Mouse (Mus musculus) heart, postnatal 14 days (tissue): ENCODE results near the gene Obsl1. TPM values are rescaled to one million over a fixed set of nuclear protein-coding genes. Genes with fewer than 3 reads are reported as not detected.

Experiments used
- DNase-seq, 2 experiments: peaks; one replicate each; pipeline ENCODE4 v3.0.0; 2021 to 2022
- intact Hi-C: fragments of 180-260 bp; cut with DNase I; formaldehyde crosslinking; loops from one replicate; pipeline ENCODE4 v1.15.1; 2025
- long read RNA-seq, 2 experiments: library from polyadenylated mRNA; stranded (forward); transcript quantifications; one replicate each; pipeline ENCODE4 v2.0.0; 2021
- total RNA-seq, 2 experiments: library from RNA; stranded (reverse); gene quantifications; 2 replicates each; pipeline ENCODE4 v1.2.3; 2021

Gene Obsl1
- 100 to 1,000 TPM; 166 to 172 TPM for total RNA-seq
- long read RNA-seq, experiment 1, full-length matches to known transcripts, result 14 of 39 reads
- long read RNA-seq, experiment 1, partial matches to known transcripts, result 19 of 39 reads
- long read RNA-seq, experiment 1, other reads (novel, unspliced or antisense), result 6 of 39 reads
- long read RNA-seq, experiment 2, full-length matches to known transcripts, result 15 of 46 reads
- long read RNA-seq, experiment 2, partial matches to known transcripts, result 24 of 46 reads
- long read RNA-seq, experiment 2, other reads (novel, unspliced or antisense), result 7 of 46 reads

GRCm38 (mm10) chr1:75505956-75506831 is at the start of gene Obsl1:
TSS of gene Obsl1 (minus strand) at chr1:75506452.
- intact Hi-C loops, result loop anchor here (2.0 kb wide), 2 partner anchors 15 to 55 kb away; partner anchors contain the start of gene Stk11ip
- DNase-seq, result peak; percentile 84 to 87

- intact Hi-C loops, result loop anchor here (5.0 kb wide), 2 partner anchors 42 to 58 kb away; no protein-coding TSS in a partner anchor
- no peak for DNase-seq
Measured at GRCm38 (mm10) chr1:75555680-75556079, 49.4 kb upstream of the Obsl1 start.

DNA sequence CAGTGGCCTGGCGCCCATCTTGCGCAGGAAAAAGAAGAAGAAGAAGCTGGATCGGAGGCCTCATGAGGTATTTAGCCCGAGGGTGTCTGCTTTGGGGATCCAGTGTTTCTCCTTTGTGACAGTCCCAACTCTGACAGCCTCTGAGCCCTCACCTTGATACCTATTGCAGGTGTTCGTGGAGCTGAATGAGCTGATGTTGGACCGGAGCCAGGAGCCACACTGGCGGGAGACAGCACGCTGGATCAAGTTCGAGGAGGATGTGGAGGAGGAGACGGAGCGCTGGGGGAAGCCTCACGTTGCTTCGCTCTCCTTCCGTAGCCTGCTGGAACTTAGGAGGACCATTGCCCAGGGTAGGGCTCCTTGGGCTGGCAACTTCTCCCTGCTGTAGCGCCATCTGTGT is 44.3 kb upstream of the Obsl1 start:
- no peak for DNase-seq
- intact Hi-C loops, result no loop called here

GRCm38 (mm10) chr1:75549289-75550279 is 43.3 kb upstream of the Obsl1 start:
- intact Hi-C loops, result no loop called here
- DNase-seq, result peak; percentile 67 to 78

DNA sequence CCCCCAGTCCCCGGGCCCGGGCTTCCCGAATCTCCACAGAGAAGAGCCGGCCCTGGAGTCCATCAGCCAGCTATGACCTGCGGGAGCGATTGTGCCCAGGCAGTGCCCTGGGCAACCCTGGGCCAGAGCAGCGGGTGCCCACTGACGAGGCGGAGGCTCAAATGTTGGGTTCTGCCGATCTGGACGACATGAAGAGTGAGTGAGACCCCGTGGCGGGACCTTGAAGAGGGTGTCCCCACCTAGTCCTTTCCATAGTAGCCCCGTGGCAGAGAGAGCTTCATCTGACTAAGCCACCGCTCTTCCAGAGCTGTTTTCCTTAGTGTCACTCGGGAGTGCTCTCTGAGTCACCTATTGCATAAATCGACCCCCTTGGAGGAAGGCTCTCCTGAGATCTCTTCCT is 42.6 kb upstream of the Obsl1 start:
- DNase-seq, result no peak
- intact Hi-C loops, result no loop called here

GRCm38 (mm10) chr1:75548083-75548482 is 41.8 kb upstream of the Obsl1 start:
- intact Hi-C loops, result no loop called here
- DNase-seq, result no peak

DNA sequence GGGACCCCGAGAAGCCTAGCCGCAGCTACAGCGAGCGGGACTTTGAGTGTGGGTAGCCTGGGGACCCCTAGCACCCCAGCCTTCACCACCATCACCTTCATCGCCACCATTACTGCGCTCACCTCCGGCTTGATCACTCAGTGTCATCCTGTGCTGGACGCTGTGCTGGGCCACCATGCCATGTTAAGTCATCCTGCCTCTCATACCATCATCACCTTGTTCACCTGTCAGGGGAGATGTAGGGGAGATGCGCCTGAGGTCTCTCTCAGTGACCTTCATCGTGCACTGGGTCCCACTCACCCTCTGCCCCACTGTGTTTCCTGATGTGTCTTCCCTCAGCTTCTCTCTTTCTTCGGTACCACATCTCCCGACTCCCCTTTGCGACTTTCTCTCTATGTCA is 41.1 kb upstream of the Obsl1 start:
- intact Hi-C loops, result no loop called here
- no peak for DNase-seq

DNA sequence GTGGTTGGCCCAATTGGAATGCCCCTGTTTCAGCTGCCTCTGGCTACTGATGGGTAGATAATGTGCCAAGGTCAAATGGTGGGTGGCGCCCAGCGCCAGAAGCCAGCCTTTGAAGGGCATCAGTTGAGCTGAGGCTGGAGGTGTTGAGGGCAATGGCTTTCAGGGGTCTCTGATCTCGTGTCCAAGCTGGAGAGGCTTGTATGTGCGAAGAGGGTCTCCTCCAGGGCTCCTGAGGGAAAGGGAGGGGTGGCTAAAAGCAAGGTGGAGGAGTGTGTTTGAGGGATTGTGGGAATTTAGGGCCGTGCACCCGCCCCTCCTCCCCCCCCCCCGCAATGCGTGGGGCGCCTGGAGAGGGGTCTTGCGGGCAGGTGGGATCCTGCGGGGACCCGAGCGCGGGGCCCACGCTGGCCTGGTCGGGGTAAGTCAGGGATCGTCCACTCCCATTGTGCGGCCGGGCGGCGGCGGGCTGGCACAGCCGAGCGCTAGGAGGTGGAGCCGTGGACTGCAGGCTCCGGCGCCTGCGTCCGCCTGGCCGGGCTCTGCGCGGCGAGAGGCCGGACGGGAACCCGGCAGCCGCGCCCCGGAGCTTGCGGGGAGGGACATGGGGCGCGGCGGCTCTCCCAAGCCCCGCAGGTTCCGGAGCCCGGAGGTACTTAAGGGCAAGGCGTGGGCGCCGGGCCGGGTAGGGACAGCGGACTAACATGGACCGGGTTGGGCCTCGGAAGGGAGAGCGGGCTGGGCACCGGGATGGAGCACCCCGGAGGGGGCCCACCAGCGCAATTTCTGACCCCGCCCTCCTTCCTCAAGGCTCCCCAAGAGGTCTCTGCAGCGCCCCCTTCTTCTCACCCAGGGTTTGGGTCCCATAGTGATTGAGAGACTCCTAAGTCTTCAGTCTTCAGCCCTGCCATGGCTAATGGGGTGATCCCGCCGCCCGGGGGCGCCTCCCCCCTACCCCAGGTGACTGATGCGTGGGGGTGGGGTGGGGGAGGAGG is 40.0 kb upstream of the Obsl1 start, which contains the start of gene Slc4a3:
Gene Slc4a3, plus strand, starts transcription at position 302 of the 992 bp plus-strand sequence.
- intact Hi-C loops, result no loop called here
- DNase-seq, result peak; percentile 77

- intact Hi-C loops, result no loop called here
Measured at GRCm38 (mm10) chr1:75544351-75544750, 38.1 kb upstream of the Obsl1 start.

GRCm38 (mm10) chr1:75541496-75541895 is 35.2 kb upstream of the Obsl1 start:
- intact Hi-C loops, result no loop called here
- DNase-seq, result no peak

More at GRCm38 (mm10) chr1:75544351-75544750, 38.1 kb upstream of the Obsl1 start:
- DNase-seq, result no peak

- intact Hi-C loops, result no loop called here
Measured at GRCm38 (mm10) chr1:75538597-75539190, 32.4 kb upstream of the Obsl1 start.

DNA sequence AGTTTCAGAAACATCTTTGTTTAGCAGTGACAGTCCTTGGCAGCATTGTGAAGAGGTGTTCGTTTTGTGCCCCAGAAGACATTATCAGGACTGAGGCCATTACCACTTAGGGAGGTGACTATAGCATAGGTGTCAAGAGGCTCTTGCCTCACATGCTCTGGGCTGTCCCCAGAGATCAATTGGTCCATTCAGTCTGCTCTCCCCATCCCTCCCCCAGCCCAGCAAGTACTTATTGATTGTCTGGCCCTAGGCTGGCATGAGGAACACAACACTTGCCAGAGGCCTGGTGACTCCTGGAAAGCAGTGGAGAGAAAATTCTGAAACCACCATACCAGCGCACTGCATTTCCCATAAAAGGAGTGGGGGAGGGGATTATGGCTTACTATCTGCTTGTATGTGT is 31.3 kb upstream of the Obsl1 start:
- no peak for DNase-seq
- intact Hi-C loops, result no loop called here

More at GRCm38 (mm10) chr1:75538597-75539190, 32.4 kb upstream of the Obsl1 start:
- no peak for DNase-seq

DNA sequence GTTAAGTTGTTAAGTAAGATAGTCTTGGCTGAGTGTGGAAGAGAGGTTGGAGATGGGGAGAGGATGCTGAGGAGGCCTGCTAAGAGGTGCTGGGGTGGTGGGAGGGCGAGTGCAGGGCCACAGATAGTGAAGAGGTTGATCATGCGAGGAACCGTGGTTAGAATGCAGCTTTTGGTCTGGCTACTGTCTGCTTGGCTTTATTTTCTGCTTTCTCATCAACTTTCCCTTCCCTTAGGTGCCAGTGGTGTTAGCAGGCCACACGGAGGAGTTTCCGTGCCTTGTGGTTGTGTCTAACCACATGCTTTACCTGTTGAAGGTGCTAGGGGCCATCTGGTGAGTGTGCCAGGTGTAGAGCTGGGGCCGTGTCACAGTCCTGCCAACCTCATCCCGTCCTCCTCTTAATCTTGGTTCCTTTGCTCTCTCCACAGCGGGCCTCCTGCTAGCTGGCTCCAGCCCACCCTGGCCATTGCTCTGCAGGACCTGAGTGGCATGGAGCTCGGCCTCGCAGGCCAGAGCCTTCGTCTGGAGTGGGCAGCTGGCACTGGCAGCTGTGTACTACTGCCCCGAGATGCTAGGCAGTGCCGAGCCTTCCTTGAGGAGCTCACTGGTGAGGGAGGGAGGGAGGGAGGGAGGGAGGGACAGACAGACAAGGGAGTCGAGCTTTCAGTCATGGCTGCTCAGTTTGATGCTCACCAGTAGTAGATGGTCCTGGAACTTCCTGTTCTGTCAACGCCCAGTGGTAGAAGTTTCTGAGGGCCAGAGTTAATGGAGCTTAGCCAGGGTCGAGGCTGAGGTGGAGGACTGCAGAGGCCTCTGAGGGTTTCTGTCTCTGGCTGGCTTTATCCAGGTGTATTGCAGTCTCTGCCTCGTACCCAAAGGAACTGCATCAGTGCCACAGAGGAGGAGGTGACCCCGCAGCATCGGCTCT is 27.3 kb upstream of the Obsl1 start:
- no peak for DNase-seq

GRCm38 (mm10) chr1:75532280-75533172 is 26.3 kb upstream of the Obsl1 start:
- no peak for DNase-seq
- intact Hi-C loops, result no loop called here

More for the DNA sequence above, 27.3 kb upstream of the Obsl1 start:
- intact Hi-C loops, result no loop called here

GRCm38 (mm10) chr1:75530546-75530945 is 24.3 kb upstream of the Obsl1 start:
- intact Hi-C loops, result no loop called here
- DNase-seq, result no peak

GRCm38 (mm10) chr1:75524679-75525078 is 18.4 kb upstream of the Obsl1 start:
- intact Hi-C loops, result no loop called here
- DNase-seq, result no peak
